Mouse (Mus musculus): ENCODE results near the gene Cltb. TPM values are rescaled to one million over a fixed set of nuclear protein-coding genes. Genes with fewer than 3 reads are reported as not detected.

Gene Cltb
- polyA plus RNA-seq, 1 experiment from 2014 or later: 54.8 TPM

- 31% methylated on average over 2 of the region's 2 CpGs for WGBS
These were observed 39.5 kb downstream of the Cltb start for GRCm38 (mm10) chr13:54571637-54572036.

GRCm38 (mm10) chr13:54570736-54571135 lies 40.4 kb downstream of the Cltb start:
- ATAC-seq (replicated peaks; ENCODE audit: extremely low read depth, insufficient read depth, low FRiP score): no peak
- Histone ChIP-seq H3K27me3 (ENCODE audit: control insufficient read depth, insufficient read depth, low read length) (no peaks in the 10 kb centered on the region), H3K36me3 (ENCODE audit: control insufficient read depth, insufficient read depth) (no peaks in the 10 kb centered on the region), H3K4me2 (ENCODE audit: low read depth, low read length) (no peak overlapping the region), H3K4me1 (ENCODE audit: control insufficient read depth, insufficient read depth, low read length) (peaks cover 5% of the 10 kb centered on the region), H3K9me3 (replicated peaks; ENCODE audit: control insufficient read depth, low read length) (no peaks in the 10 kb centered on the region), H3K4me3 (ENCODE audit: low read length) (no peak overlapping the region), H3K27ac (ENCODE audit: low read length) (no peak overlapping the region), H3K9ac (ENCODE audit: low read length) (no peak overlapping the region)
- 66% methylated on average over 4 of the region's 4 CpGs for WGBS

More at GRCm38 (mm10) chr13:54571637-54572036, 39.5 kb downstream of the Cltb start:
- Histone ChIP-seq H3K4me3 (ENCODE audit: low read length) (no peak overlapping the region), H3K4me2 (ENCODE audit: low read depth, low read length) (no peak overlapping the region), H3K27me3 (ENCODE audit: control insufficient read depth, insufficient read depth, low read length) (no peaks in the 10 kb centered on the region), H3K9me3 (replicated peaks; ENCODE audit: control insufficient read depth, low read length) (no peaks in the 10 kb centered on the region), H3K4me1 (ENCODE audit: control insufficient read depth, insufficient read depth, low read length) (peaks cover 9% of the 10 kb centered on the region), H3K36me3 (ENCODE audit: control insufficient read depth, insufficient read depth) (no peaks in the 10 kb centered on the region), H3K9ac (ENCODE audit: low read length) (no peak overlapping the region), H3K27ac (ENCODE audit: low read length) (no peak overlapping the region)
- no peak for ATAC-seq (replicated peaks; ENCODE audit: extremely low read depth, insufficient read depth, low FRiP score)

GRCm38 (mm10) chr13:54569282-54569681 lies 41.9 kb downstream of the Cltb start:
- H3K4me3 ChIP-seq (ENCODE audit: low read length): no peak overlapping the region
- H3K36me3 ChIP-seq (ENCODE audit: control insufficient read depth, insufficient read depth): no peaks in the 10 kb centered on the region
- H3K27me3 ChIP-seq (ENCODE audit: control insufficient read depth, insufficient read depth, low read length): no peaks in the 10 kb centered on the region
- no peak for ATAC-seq (replicated peaks; ENCODE audit: extremely low read depth, insufficient read depth, low FRiP score)
- H3K9me3 ChIP-seq (replicated peaks; ENCODE audit: control insufficient read depth, low read length): no peaks in the 10 kb centered on the region
- H3K9ac ChIP-seq (ENCODE audit: low read length): no peak overlapping the region
- 56% methylated on average over 1 of the region's 1 CpGs for WGBS
- H3K27ac ChIP-seq (ENCODE audit: low read length): no peak overlapping the region
- H3K4me2 ChIP-seq (ENCODE audit: low read depth, low read length): no peak overlapping the region
- H3K4me1 ChIP-seq (ENCODE audit: control insufficient read depth, insufficient read depth, low read length): peaks cover 3% of the 10 kb centered on the region

- Histone ChIP-seq H3K27ac (ENCODE audit: low read length) (no peak overlapping the region), H3K4me3 (ENCODE audit: low read length) (no peak overlapping the region), H3K9ac (ENCODE audit: low read length) (no peak overlapping the region), H3K4me1 (ENCODE audit: control insufficient read depth, insufficient read depth, low read length) (peaks cover 7% of the 10 kb centered on the region), H3K27me3 (ENCODE audit: control insufficient read depth, insufficient read depth, low read length) (no peaks in the 10 kb centered on the region), H3K4me2 (ENCODE audit: low read depth, low read length) (no peak overlapping the region), H3K9me3 (replicated peaks; ENCODE audit: control insufficient read depth, low read length) (no peaks in the 10 kb centered on the region), H3K36me3 (ENCODE audit: control insufficient read depth, insufficient read depth) (no peaks in the 10 kb centered on the region)
- no peak for ATAC-seq (replicated peaks; ENCODE audit: extremely low read depth, insufficient read depth, low FRiP score)
- WGBS: 42% methylated on average over 5 of the region's 5 CpGs
These were observed 42.8 kb downstream of the Cltb start for GRCm38 (mm10) chr13:54568380-54568779.

- no peaks in the 10 kb centered on the region for H3K27me3 ChIP-seq (ENCODE audit: control insufficient read depth, insufficient read depth, low read length)
- peak overlapping the region; percentile 62 for H3K27ac ChIP-seq (ENCODE audit: low read length)
- WGBS: 45% methylated on average over 8 of the region's 8 CpGs
- H3K9me3 ChIP-seq (replicated peaks; ENCODE audit: control insufficient read depth, low read length): no peaks in the 10 kb centered on the region
- peaks cover 5% of the 10 kb centered on the region; the same call in 1 of the 2 replicates for H3K36me3 ChIP-seq (ENCODE audit: control insufficient read depth, insufficient read depth)
- peak overlapping the region; percentile 74 for H3K4me2 ChIP-seq (ENCODE audit: low read depth, low read length)
- H3K4me3 ChIP-seq (ENCODE audit: low read length): peak overlapping the region; percentile 66
- peaks cover 7% of the 10 kb centered on the region for H3K4me1 ChIP-seq (ENCODE audit: control insufficient read depth, insufficient read depth, low read length)
- ATAC-seq (replicated peaks; ENCODE audit: extremely low read depth, insufficient read depth, low FRiP score): peak; percentile 30; the same call in 1 of the 2 replicates
- peak overlapping the region; percentile 51 for H3K9ac ChIP-seq (ENCODE audit: low read length)
These were observed 45.4 kb downstream of the Cltb start for GRCm38 (mm10) chr13:54565594-54566345.

GRCm38 (mm10) chr13:54565201-54565581 lies 46.0 kb downstream of the Cltb start, which contains the start of gene 4833439L19Rik:
TSS of gene 4833439L19Rik (minus strand) at chr13:54565435.
- peak within 1 kb of the TSS; percentile 66 for H3K4me3 ChIP-seq (ENCODE audit: low read length)
- peak within 1 kb of the TSS; percentile 83 for H3K9ac ChIP-seq (ENCODE audit: low read length)
- peaks cover 10% of the 10 kb centered on the region for H3K36me3 ChIP-seq (ENCODE audit: control insufficient read depth, insufficient read depth)
- under 1% methylated on average over 27 of the region's 27 CpGs for WGBS
- H3K27me3 ChIP-seq (ENCODE audit: control insufficient read depth, insufficient read depth, low read length): no peaks in the 10 kb centered on the region
- no peaks in the 10 kb centered on the region for H3K9me3 ChIP-seq (replicated peaks; ENCODE audit: control insufficient read depth, low read length)
- peak within 1 kb of the TSS; percentile 74 for H3K4me2 ChIP-seq (ENCODE audit: low read depth, low read length)
- peak within 1 kb of the TSS; percentile 62 for H3K27ac ChIP-seq (ENCODE audit: low read length)
- peak; percentile 97 for ATAC-seq (replicated peaks; ENCODE audit: extremely low read depth, insufficient read depth, low FRiP score)
- peaks cover 7% of the 10 kb centered on the region for H3K4me1 ChIP-seq (ENCODE audit: control insufficient read depth, insufficient read depth, low read length)

GRCm38 (mm10) chr13:54564232-54565200 lies 46.6 kb downstream of the Cltb start:
- H3K9ac ChIP-seq (ENCODE audit: low read length): peak overlapping the region; percentile 83
- 9% methylated on average over 45 of the region's 45 CpGs for WGBS
- H3K4me2 ChIP-seq (ENCODE audit: low read depth, low read length): peak overlapping the region; percentile 72
- ATAC-seq (replicated peaks; ENCODE audit: extremely low read depth, insufficient read depth, low FRiP score): peak; percentile 56
- peaks cover 7% of the 10 kb centered on the region for H3K4me1 ChIP-seq (ENCODE audit: control insufficient read depth, insufficient read depth, low read length)
- no peak overlapping the region for H3K27ac ChIP-seq (ENCODE audit: low read length)
- H3K9me3 ChIP-seq (replicated peaks; ENCODE audit: control insufficient read depth, low read length): no peaks in the 10 kb centered on the region
- H3K4me3 ChIP-seq (ENCODE audit: low read length): peak overlapping the region; percentile 66
- H3K27me3 ChIP-seq (ENCODE audit: control insufficient read depth, insufficient read depth, low read length): no peaks in the 10 kb centered on the region
- H3K36me3 ChIP-seq (ENCODE audit: control insufficient read depth, insufficient read depth): peaks cover 16% of the 10 kb centered on the region

- Histone ChIP-seq H3K27ac (ENCODE audit: low read length) (no peak overlapping the region), H3K9ac (ENCODE audit: low read length) (no peak overlapping the region), H3K9me3 (replicated peaks; ENCODE audit: control insufficient read depth, low read length) (no peaks in the 10 kb centered on the region), H3K36me3 (ENCODE audit: control insufficient read depth, insufficient read depth) (peaks cover 35% of the 10 kb centered on the region), H3K27me3 (ENCODE audit: control insufficient read depth, insufficient read depth, low read length) (no peaks in the 10 kb centered on the region), H3K4me2 (ENCODE audit: low read depth, low read length) (no peak overlapping the region), H3K4me3 (ENCODE audit: low read length) (no peak overlapping the region), H3K4me1 (ENCODE audit: control insufficient read depth, insufficient read depth, low read length) (peaks cover 7% of the 10 kb centered on the region)
- WGBS: 63% methylated on average over 7 of the region's 7 CpGs
- no peak for ATAC-seq (replicated peaks; ENCODE audit: extremely low read depth, insufficient read depth, low FRiP score)
These were observed 48.6 kb downstream of the Cltb start for GRCm38 (mm10) chr13:54562562-54562961.
